Mouse (Mus musculus): ENCODE measurements around the gene Klhl5.

DNA sequence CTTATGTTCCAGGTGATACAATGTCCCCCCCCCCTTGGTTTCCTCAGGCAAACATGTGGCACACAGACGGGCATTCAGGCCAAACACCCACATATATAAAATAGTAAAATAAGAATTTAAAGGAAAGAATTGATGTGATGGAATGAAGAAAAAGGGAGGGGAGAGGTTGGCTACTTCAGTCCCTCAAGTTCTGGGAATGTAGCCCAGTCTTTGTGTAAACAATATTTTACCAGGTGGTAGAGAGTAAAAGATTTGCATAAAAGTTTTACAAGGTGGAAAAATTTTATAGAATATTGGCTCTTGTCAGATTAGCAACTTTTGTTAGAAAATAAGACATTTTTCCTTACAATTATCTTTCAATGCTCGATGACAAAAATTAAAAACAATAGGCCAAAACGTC is 10.5 kb upstream of the Klhl5 start:
- TF ChIP-seq POLR2A (IDR thresholded peaks at IDR 0.05; ENCODE audit: control insufficient read depth, extremely low read depth, insufficient read depth, low read length, poor library complexity) (no peak), CTCF (IDR thresholded peaks at IDR 0.05; ENCODE audit: borderline replicate concordance, control insufficient read depth, extremely low read depth, insufficient read depth, low read length, poor library complexity) (no peak)

Data from thymus, adult 2 months (tissue).